Mouse (Mus musculus) lung, postnatal 0 days (tissue): Measurements from ENCODE around the gene Mast4.

ENCODE experiments used
- CTCF ChIP-seq: IDR thresholded peaks from 2 replicates; pipeline ENCODE4 v1.5.1; 2016; ENCODE audit warnings: antibody characterized with exemption, mild to moderate bottlenecking
- EP300 ChIP-seq: IDR thresholded peaks from 2 replicates; pipeline ENCODE4 v1.6.1; 2016; ENCODE audit warnings: antibody characterized with exemption, mild to moderate bottlenecking, control low read depth

DNA sequence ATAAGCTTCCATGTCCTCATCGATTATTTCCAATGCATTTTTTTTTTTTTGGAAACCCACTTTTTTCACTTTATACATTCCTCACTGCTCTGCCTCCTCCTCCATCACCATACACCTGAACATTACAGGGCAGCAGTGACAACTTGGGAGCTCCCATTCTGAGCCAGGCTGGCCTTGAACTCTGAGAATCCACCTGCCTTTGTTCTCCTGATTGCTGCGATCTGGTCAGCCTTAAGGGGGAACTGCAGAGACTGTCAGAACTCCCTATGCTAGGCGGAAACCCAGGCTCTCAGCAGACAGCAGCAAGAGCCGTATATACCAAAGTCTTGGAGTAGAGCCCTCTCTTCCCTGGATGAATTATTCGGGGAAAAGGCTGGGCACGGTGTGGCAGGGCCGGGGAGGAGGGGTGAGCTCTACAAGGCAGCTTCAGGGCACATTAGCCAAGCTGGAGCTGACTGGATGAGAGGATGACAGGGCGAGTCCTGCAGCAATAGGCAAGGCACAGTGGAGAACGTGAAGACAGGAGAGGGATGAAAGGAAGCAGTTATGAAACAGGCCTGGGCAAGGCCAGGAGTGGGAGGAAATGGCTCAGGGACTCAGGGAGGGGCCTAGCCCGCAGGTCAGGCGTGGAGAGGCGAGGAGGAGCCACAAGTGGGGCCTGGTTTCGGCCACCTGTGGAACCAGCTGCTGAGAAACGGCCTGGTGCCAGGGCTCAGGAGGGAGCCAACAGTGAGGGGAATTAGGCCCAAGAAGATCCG is 435.7 kb downstream of the Mast4 start:
- TF ChIP-seq CTCF (no peak), EP300 (no peak)
